Mouse (Mus musculus): ENCODE results near the gene Snrpd3. TPM values are rescaled to one million over a fixed set of nuclear protein-coding genes. Genes with fewer than 3 reads are reported as not detected.
A peak's percentile ranks its signal among the peaks of the same experiment; 100 is the strongest.

Gene Snrpd3
- polyA plus RNA-seq, 1 experiment from 2014 or later: 90.6 TPM

DNA sequence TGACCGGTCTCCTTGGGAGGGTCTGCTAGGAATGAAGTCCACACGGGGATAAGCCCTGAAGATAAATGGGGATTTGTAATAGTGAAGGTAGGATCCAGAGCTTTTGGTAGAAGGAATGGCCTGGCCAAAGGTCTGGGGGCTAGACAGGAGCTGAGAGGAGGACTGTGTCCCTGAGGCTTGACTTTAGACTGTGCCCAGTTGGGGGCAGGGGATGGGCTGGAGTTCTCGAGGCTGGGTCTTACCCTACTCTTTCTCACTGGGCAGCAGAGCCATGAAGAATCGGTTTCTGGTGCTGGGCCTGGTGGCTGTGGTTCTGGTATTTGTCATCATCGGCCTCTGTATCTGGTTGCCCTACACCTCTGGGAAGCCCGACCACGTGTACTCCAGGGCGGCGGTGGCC lies 56.6 kb downstream of the Snrpd3 start:
- no peaks in the 10 kb centered on the region for H3K9me3 ChIP-seq (ENCODE audit: control insufficient read depth, low read length)
- peaks cover under 1% of the 10 kb centered on the region; the same call in 1 of the 2 replicates for H3K27me3 ChIP-seq (ENCODE audit: control insufficient read depth, insufficient read depth, low read length)
- H3K4me3 ChIP-seq (ENCODE audit: control insufficient read depth in 1 of 2, insufficient read depth in 1 of 2, low read depth in 1 of 2, low read length in 2 of 2): no peak overlapping the region
- no peaks in the 10 kb centered on the region for H3K36me3 ChIP-seq (ENCODE audit: control insufficient read depth, insufficient read depth, low read length)
- WGBS: 83% methylated on average over 9 of the region's 9 CpGs
- H3K27ac ChIP-seq (replicated peaks in 1 of 2; ENCODE audit: control insufficient read depth in 1 of 2, insufficient read depth in 1 of 2, low read depth in 2 of 2, low read length in 2 of 2): no peak overlapping the region
- no peak for ATAC-seq (ENCODE audit: insufficient number of reproducible peaks, insufficient read depth, low FRiP score, low read depth)
- no peak overlapping the region for H3K9ac ChIP-seq (ENCODE audit: low read length)
- no peak overlapping the region for H3K4me2 ChIP-seq (ENCODE audit: low read length)
- H3K4me1 ChIP-seq (ENCODE audit: control insufficient read depth in 2 of 2, insufficient read depth in 2 of 2, low read length in 2 of 2): no peaks in the 10 kb centered on the region

DNA sequence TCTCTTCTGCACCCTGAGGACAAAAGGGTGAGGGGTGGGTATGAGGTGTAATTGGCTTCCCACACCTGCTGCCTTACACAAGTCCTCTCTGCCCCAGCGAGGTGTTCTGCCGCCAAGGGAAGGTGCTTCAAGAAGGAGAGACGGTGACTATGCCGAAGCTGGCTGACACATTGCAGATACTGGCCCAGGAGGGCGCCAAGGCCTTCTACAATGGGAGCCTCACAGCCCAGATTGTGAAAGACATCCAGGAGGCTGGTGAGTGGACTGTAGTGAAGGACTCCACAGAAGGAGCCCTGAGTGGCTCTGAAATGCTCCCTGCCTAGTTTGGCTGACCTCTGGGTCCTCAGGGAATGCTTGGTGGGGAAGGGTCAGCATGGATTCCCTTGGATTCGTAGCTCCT lies 61.8 kb downstream of the Snrpd3 start:
- H3K36me3 ChIP-seq (ENCODE audit: control insufficient read depth, insufficient read depth, low read length): no peaks in the 10 kb centered on the region
- H3K27me3 ChIP-seq (ENCODE audit: control insufficient read depth, insufficient read depth, low read length): 0 out of 2 replicates have a peak, but pooled peaks cover 7% of the 10 kb centered on the region
- H3K4me2 ChIP-seq (ENCODE audit: low read length): no peak overlapping the region
- no peak overlapping the region for H3K27ac ChIP-seq (replicated peaks in 1 of 2; ENCODE audit: control insufficient read depth in 1 of 2, insufficient read depth in 1 of 2, low read depth in 2 of 2, low read length in 2 of 2)
- no peak overlapping the region for H3K4me3 ChIP-seq (ENCODE audit: control insufficient read depth in 1 of 2, insufficient read depth in 1 of 2, low read depth in 1 of 2, low read length in 2 of 2)
- no peaks in the 10 kb centered on the region for H3K4me1 ChIP-seq (ENCODE audit: control insufficient read depth in 2 of 2, insufficient read depth in 2 of 2, low read length in 2 of 2)
- ATAC-seq (ENCODE audit: insufficient number of reproducible peaks, insufficient read depth, low FRiP score, low read depth): no peak
- WGBS: 78% methylated on average over 6 of the region's 6 CpGs
- H3K9ac ChIP-seq (ENCODE audit: low read length): no peak overlapping the region
- no peaks in the 10 kb centered on the region for H3K9me3 ChIP-seq (ENCODE audit: control insufficient read depth, low read length)

- Histone ChIP-seq H3K27me3 (ENCODE audit: control insufficient read depth, insufficient read depth, low read length) (peaks cover 20% of the 10 kb centered on the region; the same call in 1 of the 2 replicates), H3K9ac (ENCODE audit: low read length) (no peak overlapping the region; the same call in 1 of the 2 replicates), H3K27ac (replicated peaks in 1 of 2; ENCODE audit: control insufficient read depth in 1 of 2, insufficient read depth in 1 of 2, low read depth in 2 of 2, low read length in 2 of 2) (no peak overlapping the region), H3K36me3 (ENCODE audit: control insufficient read depth, insufficient read depth, low read length) (no peaks in the 10 kb centered on the region), H3K9me3 (ENCODE audit: control insufficient read depth, low read length) (no peaks in the 10 kb centered on the region), H3K4me2 (ENCODE audit: low read length) (peak overlapping the region; percentile 44), H3K4me3 (ENCODE audit: control insufficient read depth in 1 of 2, insufficient read depth in 1 of 2, low read depth in 1 of 2, low read length in 2 of 2) (0 out of 4 replicates have a peak overlapping the region, but pooled peaks of 1 of the 2 experiments have one; percentile 4), H3K4me1 (ENCODE audit: control insufficient read depth in 2 of 2, insufficient read depth in 2 of 2, low read length in 2 of 2) (peaks cover 19 to 21% of the 10 kb centered on the region in 2 experiments)
- ATAC-seq (ENCODE audit: insufficient number of reproducible peaks, insufficient read depth, low FRiP score, low read depth): peak; percentile 31; the same call in 1 of the 2 replicates
- 19% methylated on average over 20 of the region's 20 CpGs for WGBS
These were observed 68.7 kb downstream of the Snrpd3 start for GRCm38 (mm10) chr10:75585876-75586552.

- WGBS: 93% methylated on average over 1 of the region's 1 CpGs
- Histone ChIP-seq H3K27me3 (ENCODE audit: control insufficient read depth, insufficient read depth, low read length) (peaks cover 20% of the 10 kb centered on the region; the same call in 1 of the 2 replicates), H3K4me1 (ENCODE audit: control insufficient read depth in 2 of 2, insufficient read depth in 2 of 2, low read length in 2 of 2) (peaks cover 23 to 24% of the 10 kb centered on the region in 2 experiments), H3K4me2 (ENCODE audit: low read length) (no peak overlapping the region), H3K27ac (replicated peaks in 1 of 2; ENCODE audit: control insufficient read depth in 1 of 2, insufficient read depth in 1 of 2, low read depth in 2 of 2, low read length in 2 of 2) (no peak overlapping the region), H3K4me3 (ENCODE audit: control insufficient read depth in 1 of 2, insufficient read depth in 1 of 2, low read depth in 1 of 2, low read length in 2 of 2) (no peak overlapping the region), H3K9me3 (ENCODE audit: control insufficient read depth, low read length) (no peaks in the 10 kb centered on the region), H3K9ac (ENCODE audit: low read length) (no peak overlapping the region), H3K36me3 (ENCODE audit: control insufficient read depth, insufficient read depth, low read length) (no peaks in the 10 kb centered on the region)
- ATAC-seq (ENCODE audit: insufficient number of reproducible peaks, insufficient read depth, low FRiP score, low read depth): no peak
These were observed 69.2 kb downstream of the Snrpd3 start for GRCm38 (mm10) chr10:75586553-75586879.

Other genes with a start within 250 kb of the Snrpd3 start
- 4.9 and 6.8 TPM in 2 replicates for gene Adora2a, start 200.7 kb upstream of the Snrpd3 start, polyA plus RNA-seq (2014; fragmentation: Nextera tagmentation; extraction: Ambion mirVana)
- gene Upb1, start 116.4 kb upstream of the Snrpd3 start, polyA plus RNA-seq (2014; fragmentation: Nextera tagmentation; extraction: Ambion mirVana): 0.65 and 0.75 TPM in 2 replicates
- 32.8 and 39.7 TPM in 2 replicates for gene Gucd1, start 421 bp downstream of the Snrpd3 start, polyA plus RNA-seq (2014; fragmentation: Nextera tagmentation; extraction: Ambion mirVana)
- gene Lrrc75b, start 42.8 kb downstream of the Snrpd3 start, polyA plus RNA-seq (2014; fragmentation: Nextera tagmentation; extraction: Ambion mirVana): 1.1 and 2.7 TPM in 2 replicates
- gene Ggt1, start 44.1 kb downstream of the Snrpd3 start, polyA plus RNA-seq (2014; fragmentation: Nextera tagmentation; extraction: Ambion mirVana): 0.69 and 1.4 TPM in 2 replicates
- 7.6 and 8.1 TPM in 2 replicates for gene Ggt5, start 71.8 kb downstream of the Snrpd3 start, polyA plus RNA-seq (2014; fragmentation: Nextera tagmentation; extraction: Ambion mirVana)
- 11.7 and 13.3 TPM in 2 replicates for gene Susd2, start 126.5 kb downstream of the Snrpd3 start, polyA plus RNA-seq (2014; fragmentation: Nextera tagmentation; extraction: Ambion mirVana)
- 27.0 and 30.8 TPM in 2 replicates for gene Cabin1, start 246.8 kb downstream of the Snrpd3 start, polyA plus RNA-seq (2014; fragmentation: Nextera tagmentation; extraction: Ambion mirVana)